Mouse (Mus musculus) heart, adult 2 months (tissue): Measurements from ENCODE around the gene Ttll7.

Experiments used
- CTCF ChIP-seq: fragments of 200-600 bp; IDR thresholded peaks from 2 replicates; pipeline ENCODE4 v1.8.1; 2022; ENCODE audit warnings: antibody characterized with exemption, mild to moderate bottlenecking, moderate library complexity
- EP300 ChIP-seq: fragments of 200-500 bp; IDR thresholded peaks from 2 replicates; pipeline ENCODE4 v1.6.1; 2011; ENCODE audit warnings: low read depth, low read length, control low read depth; ENCODE audit not compliant: insufficient read depth
- POLR2A ChIP-seq: fragments of 200-500 bp; IDR thresholded peaks from 2 replicates; pipeline ENCODE4 v1.6.1; 2011; ENCODE audit warnings: mild to moderate bottlenecking, low read depth, low read length, control low read depth; ENCODE audit not compliant: insufficient read depth

DNA sequence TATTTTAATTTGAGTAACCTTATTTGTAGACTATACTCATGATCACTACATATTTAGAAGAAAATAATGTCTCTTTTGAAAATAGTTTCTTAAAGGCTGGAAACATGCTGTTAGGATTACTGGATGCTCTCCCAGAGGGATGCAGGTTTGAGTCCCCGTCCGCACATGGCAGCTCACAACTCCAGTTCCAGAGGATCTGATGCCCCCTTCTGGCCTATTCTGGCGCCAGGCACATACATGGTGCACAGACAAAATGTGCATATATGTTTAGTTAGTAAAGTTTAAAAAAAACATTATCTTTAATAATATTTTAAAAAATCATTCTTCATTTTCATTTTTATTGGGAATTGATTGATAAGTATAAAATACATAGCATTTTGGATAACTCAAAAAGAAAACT lies 47.9 kb downstream of the Ttll7 start:
- TF ChIP-seq CTCF: peak; percentile 68
- no peak for TF ChIP-seq POLR2A
- TF ChIP-seq EP300: no peak
